Mouse (Mus musculus): ENCODE results near the gene 0610040J01Rik. TPM values are rescaled to one million over a fixed set of nuclear protein-coding genes. Genes with fewer than 3 reads are reported as not detected.

Gene 0610040J01Rik
- polyA plus RNA-seq, 1 experiment from 2014 or later: 2.8 TPM

Other genes starting within 250 kb of the 0610040J01Rik start
- gene Nwd2, start 163.3 kb upstream of the 0610040J01Rik start, polyA plus RNA-seq (2014; fragmentation: Nextera tagmentation; extraction: Ambion mirVana): 2.9 and 5.7 TPM in 2 replicates
- 9.3 and 10.2 TPM in 2 replicates for gene Rell1, start 156.5 kb downstream of the 0610040J01Rik start, polyA plus RNA-seq (2014; fragmentation: Nextera tagmentation; extraction: Ambion mirVana)

Data from forebrain, embryonic 14.5 days (tissue).